Mouse (Mus musculus): Measurements from ENCODE around the gene Cacnb1. TPM values are rescaled to one million over a fixed set of nuclear protein-coding genes. Genes with fewer than 3 reads are reported as not detected.

Gene Cacnb1
- polyA plus RNA-seq, 1 experiment from 2014 or later, result 11.7 TPM

DNA sequence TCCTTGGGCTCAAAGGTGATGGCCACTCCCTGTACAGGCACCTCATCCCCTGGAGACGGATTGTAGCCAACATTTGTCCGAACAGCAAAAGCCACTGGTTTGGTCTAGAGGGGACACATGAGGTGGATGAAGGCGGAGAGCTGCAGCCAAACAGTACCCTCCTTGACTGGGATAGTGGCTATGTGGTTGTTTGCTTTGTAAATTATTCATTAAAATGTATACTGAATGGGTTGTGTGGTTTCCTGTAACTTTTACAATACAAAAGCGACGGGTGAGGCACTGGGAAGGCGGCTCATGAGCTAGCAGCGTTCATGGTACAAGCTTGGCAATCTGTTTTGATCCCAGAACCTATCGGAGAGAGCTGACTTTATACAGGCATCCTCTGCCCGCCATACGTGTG is 10.0 kb downstream of the Cacnb1 start:
- 83% methylated on average over 10 of the region's 10 CpGs for WGBS

DNA sequence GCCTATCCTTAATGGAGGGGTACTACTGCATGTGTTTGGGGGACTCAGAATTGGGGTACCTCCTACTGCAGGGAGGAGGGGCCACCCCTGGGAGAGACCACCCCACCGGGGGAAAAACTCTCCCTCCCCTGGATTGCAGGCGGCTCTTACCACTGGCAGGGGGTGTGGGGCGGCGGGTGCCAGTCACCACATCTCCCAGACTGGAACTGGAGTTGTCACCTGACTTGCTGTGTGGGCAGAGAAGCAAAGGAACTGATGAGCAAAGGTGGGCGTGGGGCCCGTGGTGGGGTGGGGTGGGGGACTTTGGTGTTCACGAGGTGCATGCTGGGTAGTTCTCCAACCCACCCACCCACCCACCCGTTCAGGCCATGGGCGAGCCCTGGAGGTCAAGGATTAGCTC is 11.1 kb downstream of the Cacnb1 start:
- 72% methylated on average over 9 of the region's 9 CpGs for WGBS
- Histone ChIP-seq H3K27ac (ENCODE audit: low read depth, low read length) (no peak overlapping the region), H3K9ac (ENCODE audit: low read depth, low read length) (no peak overlapping the region; the same call in 1 of the 2 replicates), H3K4me1 (ENCODE audit: control insufficient read depth, insufficient read depth, low read length) (no peaks in the 10 kb centered on the region), H3K36me3 (ENCODE audit: control insufficient read depth, insufficient read depth, low read length) (peaks cover 62% of the 10 kb centered on the region), H3K4me3 (ENCODE audit: low read length) (no peak overlapping the region), H3K4me2 (replicated peaks; ENCODE audit: low read depth, low read length) (no peak overlapping the region), H3K9me3 (ENCODE audit: control insufficient read depth, low read length) (no peaks in the 10 kb centered on the region), H3K27me3 (ENCODE audit: control insufficient read depth, insufficient read depth, low read length) (no peaks in the 10 kb centered on the region)
- ATAC-seq (ENCODE audit: low FRiP score, low TSS enrichment), result no peak

More for the DNA sequence above, 10.0 kb downstream of the Cacnb1 start:
- no peak for ATAC-seq (ENCODE audit: low FRiP score, low TSS enrichment)
- H3K27ac ChIP-seq (ENCODE audit: low read depth, low read length), result no peak overlapping the region
- H3K4me1 ChIP-seq (ENCODE audit: control insufficient read depth, insufficient read depth, low read length), result no peaks in the 10 kb centered on the region
- H3K9me3 ChIP-seq (ENCODE audit: control insufficient read depth, low read length), result no peaks in the 10 kb centered on the region
- H3K4me2 ChIP-seq (replicated peaks; ENCODE audit: low read depth, low read length), result no peak overlapping the region
- peaks cover 69% of the 10 kb centered on the region for H3K36me3 ChIP-seq (ENCODE audit: control insufficient read depth, insufficient read depth, low read length)
- H3K4me3 ChIP-seq (ENCODE audit: low read length), result no peak overlapping the region
- H3K27me3 ChIP-seq (ENCODE audit: control insufficient read depth, insufficient read depth, low read length), result no peaks in the 10 kb centered on the region
- no peak overlapping the region for H3K9ac ChIP-seq (ENCODE audit: low read depth, low read length)

DNA sequence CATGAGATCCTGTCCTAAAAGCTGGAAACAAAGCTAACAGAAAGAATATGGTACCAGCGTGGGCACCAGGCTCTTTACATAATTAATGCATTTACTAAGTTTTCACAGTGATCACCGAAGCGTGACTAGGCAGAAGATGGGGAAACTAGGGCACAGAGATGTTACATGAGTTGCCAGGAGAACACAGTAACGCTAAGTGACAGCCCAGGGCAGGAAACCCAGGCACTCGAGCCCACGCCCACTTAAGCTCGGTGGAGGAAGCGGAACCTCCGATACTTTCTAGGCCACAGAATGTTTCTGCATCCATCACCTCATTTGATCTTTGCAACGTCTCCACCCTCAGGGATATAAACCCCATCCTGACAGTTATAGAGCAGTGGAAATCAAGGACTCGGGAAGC is 14.7 kb downstream of the Cacnb1 start:
- Histone ChIP-seq H3K9me3 (ENCODE audit: control insufficient read depth, low read length) (no peaks in the 10 kb centered on the region), H3K4me2 (replicated peaks; ENCODE audit: low read depth, low read length) (no peak overlapping the region), H3K4me1 (ENCODE audit: control insufficient read depth, insufficient read depth, low read length) (peaks cover 3% of the 10 kb centered on the region), H3K27ac (ENCODE audit: low read depth, low read length) (no peak overlapping the region), H3K9ac (ENCODE audit: low read depth, low read length) (no peak overlapping the region), H3K4me3 (ENCODE audit: low read length) (no peak overlapping the region), H3K36me3 (ENCODE audit: control insufficient read depth, insufficient read depth, low read length) (peaks cover 59% of the 10 kb centered on the region), H3K27me3 (ENCODE audit: control insufficient read depth, insufficient read depth, low read length) (no peaks in the 10 kb centered on the region)
- no peak for ATAC-seq (ENCODE audit: low FRiP score, low TSS enrichment)
- WGBS, result 80% methylated on average over 11 of the region's 11 CpGs

DNA sequence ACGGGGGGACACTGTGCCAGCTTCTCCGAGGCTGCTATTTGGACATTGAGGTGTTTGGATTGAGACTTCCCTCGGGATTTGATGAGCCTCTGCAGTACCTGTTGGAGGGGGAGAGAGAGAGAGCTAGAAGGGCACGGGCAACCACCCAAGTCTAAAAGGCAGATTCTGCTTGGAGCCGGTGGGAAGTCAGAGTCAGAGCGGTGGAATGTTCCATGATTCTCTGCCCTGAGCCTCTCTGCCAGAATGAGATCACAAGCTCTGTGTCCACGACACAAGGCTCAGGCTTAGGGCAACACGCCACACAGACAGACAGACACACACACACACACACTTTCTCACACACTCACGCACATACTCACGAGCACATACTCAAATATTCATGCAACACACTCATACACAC is 17.1 kb downstream of the Cacnb1 start:
- no peak for ATAC-seq (ENCODE audit: low FRiP score, low TSS enrichment)
- Histone ChIP-seq H3K9me3 (ENCODE audit: control insufficient read depth, low read length) (no peaks in the 10 kb centered on the region), H3K4me1 (ENCODE audit: control insufficient read depth, insufficient read depth, low read length) (peaks cover 10% of the 10 kb centered on the region), H3K36me3 (ENCODE audit: control insufficient read depth, insufficient read depth, low read length) (peaks cover 42% of the 10 kb centered on the region), H3K4me2 (replicated peaks; ENCODE audit: low read depth, low read length) (no peak overlapping the region), H3K9ac (ENCODE audit: low read depth, low read length) (no peak overlapping the region), H3K27ac (ENCODE audit: low read depth, low read length) (no peak overlapping the region), H3K4me3 (ENCODE audit: low read length) (no peak overlapping the region), H3K27me3 (ENCODE audit: control insufficient read depth, insufficient read depth, low read length) (peaks cover 6% of the 10 kb centered on the region)
- WGBS, result 91% methylated on average over 10 of the region's 10 CpGs

DNA sequence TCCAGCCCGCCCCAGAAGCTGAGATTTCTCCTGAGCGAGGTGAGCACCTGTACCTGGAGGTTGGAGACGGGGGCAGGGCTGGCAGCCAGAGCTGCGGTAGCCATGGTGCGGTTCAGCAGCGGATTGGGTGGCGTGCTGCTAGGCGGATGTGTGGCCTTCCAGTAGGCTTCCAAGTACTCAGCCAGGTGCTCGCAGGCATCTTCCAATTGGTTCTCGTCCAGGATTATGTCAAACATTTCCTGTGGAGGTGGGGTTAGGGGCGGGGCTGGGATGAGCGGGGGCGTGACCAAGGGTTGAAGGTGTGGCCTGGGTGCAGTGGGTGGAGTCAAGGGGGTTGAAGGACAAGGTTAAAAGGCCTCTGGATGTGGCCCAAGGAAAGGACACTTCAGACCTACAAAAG is 17.8 kb downstream of the Cacnb1 start:
- H3K36me3 ChIP-seq (ENCODE audit: control insufficient read depth, insufficient read depth, low read length), result peaks cover 37% of the 10 kb centered on the region
- H3K4me3 ChIP-seq (ENCODE audit: low read length), result no peak overlapping the region
- peaks cover 6% of the 10 kb centered on the region for H3K27me3 ChIP-seq (ENCODE audit: control insufficient read depth, insufficient read depth, low read length)
- H3K9me3 ChIP-seq (ENCODE audit: control insufficient read depth, low read length), result no peaks in the 10 kb centered on the region
- no peak overlapping the region for H3K9ac ChIP-seq (ENCODE audit: low read depth, low read length)
- peaks cover 10% of the 10 kb centered on the region for H3K4me1 ChIP-seq (ENCODE audit: control insufficient read depth, insufficient read depth, low read length)
- no peak overlapping the region for H3K4me2 ChIP-seq (replicated peaks; ENCODE audit: low read depth, low read length)
- no peak overlapping the region for H3K27ac ChIP-seq (ENCODE audit: low read depth, low read length)
- no peak for ATAC-seq (ENCODE audit: low FRiP score, low TSS enrichment)
- WGBS, result 53% methylated on average over 13 of the region's 13 CpGs

DNA sequence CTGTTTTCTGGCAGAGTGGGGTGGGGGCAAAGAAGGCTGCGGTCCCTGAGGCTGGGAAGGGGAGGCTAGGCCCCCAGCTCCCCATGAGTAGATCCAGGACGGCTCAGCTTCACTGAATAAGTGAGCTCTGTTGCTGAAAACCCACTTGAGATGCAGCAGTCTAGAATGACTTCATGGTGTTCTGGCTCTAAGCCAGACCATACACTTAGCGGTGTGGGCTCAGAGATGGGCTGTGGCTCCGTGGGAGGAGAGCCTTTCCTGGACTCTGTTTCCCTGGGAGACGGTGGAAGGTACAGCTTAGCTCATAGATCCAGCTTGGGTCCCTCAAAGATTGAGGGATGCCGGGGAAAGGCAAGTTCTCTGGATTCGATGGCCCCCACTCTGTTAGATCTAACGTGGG is 18.7 kb downstream of the Cacnb1 start:
- Histone ChIP-seq H3K9me3 (ENCODE audit: control insufficient read depth, low read length) (no peaks in the 10 kb centered on the region), H3K4me1 (ENCODE audit: control insufficient read depth, insufficient read depth, low read length) (peaks cover 10% of the 10 kb centered on the region), H3K27me3 (ENCODE audit: control insufficient read depth, insufficient read depth, low read length) (peaks cover 6% of the 10 kb centered on the region), H3K27ac (ENCODE audit: low read depth, low read length) (no peak overlapping the region), H3K36me3 (ENCODE audit: control insufficient read depth, insufficient read depth, low read length) (peaks cover 30% of the 10 kb centered on the region), H3K4me3 (ENCODE audit: low read length) (no peak overlapping the region), H3K9ac (ENCODE audit: low read depth, low read length) (no peak overlapping the region), H3K4me2 (replicated peaks; ENCODE audit: low read depth, low read length) (no peak overlapping the region)
- no peak for ATAC-seq (ENCODE audit: low FRiP score, low TSS enrichment)
- 76% methylated on average over 8 of the region's 8 CpGs for WGBS

DNA sequence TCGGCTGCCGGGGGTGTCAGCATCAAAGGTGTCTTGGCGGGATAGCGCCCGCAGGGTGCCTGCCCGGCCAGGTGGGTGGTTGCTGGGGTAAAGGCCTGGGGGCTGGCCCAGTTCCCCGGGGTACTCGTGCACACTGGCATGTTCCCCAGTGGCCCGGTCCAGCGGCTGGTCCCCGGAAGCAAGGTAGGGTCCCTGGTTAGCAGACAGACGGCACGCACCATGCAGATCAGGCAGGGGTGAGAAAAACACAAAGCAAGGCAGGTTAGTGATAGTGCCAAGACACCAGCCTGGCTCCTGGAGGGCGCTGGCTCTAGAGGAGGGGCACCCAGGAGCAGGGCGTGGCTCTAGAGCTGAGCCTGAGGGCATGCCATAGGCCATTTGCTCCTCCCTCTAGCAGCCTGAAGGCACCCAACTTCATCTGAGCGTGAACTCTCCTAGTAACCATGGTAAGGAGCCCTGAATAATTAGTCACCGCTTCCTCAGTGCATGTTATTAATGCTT is 19.6 kb downstream of the Cacnb1 start:
- Histone ChIP-seq H3K27me3 (ENCODE audit: control insufficient read depth, insufficient read depth, low read length) (peaks cover 6% of the 10 kb centered on the region), H3K4me1 (ENCODE audit: control insufficient read depth, insufficient read depth, low read length) (peaks cover 10% of the 10 kb centered on the region), H3K27ac (ENCODE audit: low read depth, low read length) (no peak overlapping the region), H3K36me3 (ENCODE audit: control insufficient read depth, insufficient read depth, low read length) (peaks cover 20% of the 10 kb centered on the region), H3K9ac (ENCODE audit: low read depth, low read length) (no peak overlapping the region), H3K4me3 (ENCODE audit: low read length) (no peak overlapping the region), H3K9me3 (ENCODE audit: control insufficient read depth, low read length) (no peaks in the 10 kb centered on the region), H3K4me2 (replicated peaks; ENCODE audit: low read depth, low read length) (peak overlapping the region; percentile 4; the same call in 1 of the 2 replicates)
- no peak for ATAC-seq (ENCODE audit: low FRiP score, low TSS enrichment)
- WGBS, result 34% methylated on average over 17 of the region's 17 CpGs

DNA sequence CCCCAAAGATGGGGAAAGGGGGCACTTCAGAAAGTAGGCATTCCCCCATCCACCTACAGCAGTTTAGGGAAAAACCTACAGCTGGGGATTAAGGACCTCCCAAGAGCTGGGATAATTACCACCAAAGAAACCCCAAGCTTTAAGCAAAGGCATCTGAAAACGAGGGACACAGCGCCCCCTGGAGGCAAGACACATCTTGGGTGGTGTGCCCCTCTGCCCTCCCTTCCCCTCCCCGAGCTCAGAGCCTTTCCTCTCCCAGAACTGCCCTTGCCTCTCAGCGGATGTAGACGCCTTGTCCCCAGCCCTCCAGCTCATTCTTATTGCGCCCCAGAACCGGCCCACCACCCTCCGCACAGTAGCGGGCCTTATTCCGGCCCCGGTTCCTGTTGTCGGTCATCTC is 20.2 kb downstream of the Cacnb1 start:
- Histone ChIP-seq H3K4me3 (ENCODE audit: low read length) (no peak overlapping the region), H3K27ac (ENCODE audit: low read depth, low read length) (no peak overlapping the region), H3K9me3 (ENCODE audit: control insufficient read depth, low read length) (no peaks in the 10 kb centered on the region), H3K4me1 (ENCODE audit: control insufficient read depth, insufficient read depth, low read length) (peaks cover 10% of the 10 kb centered on the region), H3K27me3 (ENCODE audit: control insufficient read depth, insufficient read depth, low read length) (peaks cover 6% of the 10 kb centered on the region), H3K9ac (ENCODE audit: low read depth, low read length) (no peak overlapping the region), H3K36me3 (ENCODE audit: control insufficient read depth, insufficient read depth, low read length) (peaks cover 15% of the 10 kb centered on the region), H3K4me2 (replicated peaks; ENCODE audit: low read depth, low read length) (peak overlapping the region; percentile 4; the same call in 1 of the 2 replicates)
- whole genome bisulfite sequencing, result 22% methylated on average over 12 of the region's 12 CpGs
- ATAC-seq (ENCODE audit: low FRiP score, low TSS enrichment), result no peak

DNA sequence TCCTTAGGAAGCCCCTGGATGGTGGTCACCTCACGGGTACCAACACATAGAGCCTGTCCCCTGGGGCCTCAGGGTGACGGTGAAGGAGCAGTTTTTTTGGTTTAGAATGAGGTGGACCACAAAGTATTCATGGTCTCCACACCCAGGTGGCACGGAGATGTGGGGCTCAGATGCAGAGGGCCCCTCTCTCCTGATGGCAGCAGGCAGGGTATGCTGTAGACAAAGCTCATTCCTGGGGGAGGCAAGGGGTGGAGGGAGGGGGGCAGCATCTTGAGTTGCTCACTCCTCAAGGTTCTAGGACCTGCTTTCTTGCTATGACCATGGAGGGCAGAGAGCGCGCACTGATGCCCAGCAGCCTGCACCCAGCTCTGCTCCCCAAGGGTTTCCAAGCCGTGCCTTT is 20.8 kb downstream of the Cacnb1 start:
- no peak for ATAC-seq (ENCODE audit: low FRiP score, low TSS enrichment)
- no peak overlapping the region for H3K4me3 ChIP-seq (ENCODE audit: low read length)
- no peak overlapping the region for H3K4me2 ChIP-seq (replicated peaks; ENCODE audit: low read depth, low read length)
- H3K4me1 ChIP-seq (ENCODE audit: control insufficient read depth, insufficient read depth, low read length), result peaks cover 10% of the 10 kb centered on the region
- H3K9ac ChIP-seq (ENCODE audit: low read depth, low read length), result no peak overlapping the region
- no peaks in the 10 kb centered on the region for H3K9me3 ChIP-seq (ENCODE audit: control insufficient read depth, low read length)
- peaks cover 15% of the 10 kb centered on the region for H3K36me3 ChIP-seq (ENCODE audit: control insufficient read depth, insufficient read depth, low read length)
- no peak overlapping the region for H3K27ac ChIP-seq (ENCODE audit: low read depth, low read length)
- WGBS, result 62% methylated on average over 6 of the region's 6 CpGs
- H3K27me3 ChIP-seq (ENCODE audit: control insufficient read depth, insufficient read depth, low read length), result peaks cover 6% of the 10 kb centered on the region

Measured in kidney, embryonic 14.5 days (tissue).